Mouse (Mus musculus) gastrocnemius, adult 8-10 months (tissue): ENCODE measurements around the gene Pdzrn3. TPM values are rescaled to one million over a fixed set of nuclear protein-coding genes. Genes with fewer than 3 reads are reported as not detected.

Experiments
- DNase-seq, 2 experiments: peaks; one replicate each; pipeline ENCODE4 v3.0.0; 2022; ENCODE audit warnings: low spot score in 2 of 2
- total RNA-seq, 4 experiments: library from RNA; stranded (reverse); gene quantifications; 2 replicates each; pipeline ENCODE4 v1.2.4; 2022

The Pdzrn3 gene
- total RNA-seq, 4 experiments from 2014 or later = 112 to 145 (median 128) TPM

DNA sequence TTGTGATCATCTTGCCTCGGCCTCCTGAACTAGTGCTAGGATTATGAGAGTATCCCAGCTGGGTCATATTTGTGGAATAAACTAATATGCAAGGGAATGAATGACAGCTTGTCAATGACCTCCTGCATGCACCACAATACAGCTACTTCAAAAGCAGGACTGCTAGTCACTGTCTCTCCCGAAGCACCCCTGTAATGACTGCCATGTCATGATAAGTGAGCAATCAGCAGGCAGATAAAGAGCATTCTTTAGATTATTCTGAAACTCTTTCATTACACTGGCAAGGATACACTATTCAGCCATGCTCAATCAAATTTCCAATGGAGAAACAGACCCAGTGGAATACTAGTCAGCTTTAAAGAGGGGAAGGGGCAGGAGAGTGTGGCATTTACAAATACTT is 85.8 kb downstream of the Pdzrn3 start:
- DNase-seq = no peak

DNA sequence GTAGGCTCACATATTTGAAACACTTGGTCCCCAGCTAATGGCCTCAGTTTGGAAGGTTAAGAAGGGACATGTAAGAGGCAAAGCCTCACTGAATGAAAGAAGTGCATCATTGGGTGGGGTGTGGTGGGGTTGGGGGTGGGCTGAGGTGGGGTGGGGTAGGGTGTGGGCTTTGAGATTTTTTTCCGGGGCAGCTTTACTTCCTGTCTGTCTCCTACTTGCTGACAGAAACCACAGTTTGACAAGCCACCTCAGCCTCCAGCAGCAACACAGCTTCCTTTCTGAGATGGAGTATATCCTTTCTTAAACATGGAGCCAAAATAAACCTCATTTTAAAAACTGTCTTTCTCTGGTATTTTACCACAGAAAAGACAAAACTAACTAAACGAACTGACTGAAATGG is 87.5 kb downstream of the Pdzrn3 start:
- DNase-seq = no peak

DNA sequence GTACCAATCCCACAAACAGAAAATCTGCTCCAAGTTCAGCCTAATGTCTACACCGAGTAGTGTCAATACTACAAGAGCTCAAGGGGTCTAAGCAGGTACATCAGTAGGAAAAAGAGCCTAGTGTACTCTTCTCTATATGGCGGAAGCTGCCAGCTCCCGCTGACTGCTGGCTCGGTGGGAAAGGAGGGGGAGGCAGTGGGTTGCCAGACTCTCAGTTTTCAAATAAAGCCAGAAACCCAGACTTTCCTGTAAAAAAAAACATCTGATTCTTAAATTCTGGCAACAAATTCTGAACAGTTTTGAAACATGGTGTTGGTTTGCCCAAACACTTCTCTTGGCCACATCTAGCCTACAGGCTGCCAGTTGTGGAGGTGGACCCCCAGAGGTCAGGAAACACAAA is 88.3 kb downstream of the Pdzrn3 start:
- DNase-seq = no peak

DNA sequence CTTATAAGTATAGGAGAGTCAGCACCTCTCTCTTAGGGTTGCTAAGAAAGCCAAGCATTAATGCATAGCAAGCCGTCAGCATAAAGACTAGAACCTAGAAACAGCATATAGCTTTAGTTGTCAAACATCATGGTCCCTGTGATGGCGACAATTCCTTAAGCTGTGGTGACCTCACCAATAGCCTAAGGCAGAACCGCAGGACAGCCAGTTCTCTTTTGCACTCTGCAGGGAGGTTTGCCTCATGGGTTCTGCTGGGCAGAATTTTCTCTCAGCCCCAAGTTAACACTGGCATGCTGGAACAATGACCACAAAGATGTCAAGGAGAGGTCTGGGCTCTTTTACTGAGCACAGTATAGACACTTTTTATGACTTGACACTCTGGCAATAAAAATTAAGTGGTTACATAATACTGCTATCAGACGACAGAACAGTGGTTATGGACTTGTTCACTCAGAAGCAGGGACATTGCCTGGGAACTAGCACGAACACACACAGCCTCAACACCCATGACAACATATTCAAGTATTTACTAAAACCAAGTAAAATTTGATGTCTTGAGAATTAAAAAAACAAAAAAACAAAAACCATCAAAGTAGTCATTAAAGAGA is 90.0 kb downstream of the Pdzrn3 start:
- DNase-seq = no peak

DNA sequence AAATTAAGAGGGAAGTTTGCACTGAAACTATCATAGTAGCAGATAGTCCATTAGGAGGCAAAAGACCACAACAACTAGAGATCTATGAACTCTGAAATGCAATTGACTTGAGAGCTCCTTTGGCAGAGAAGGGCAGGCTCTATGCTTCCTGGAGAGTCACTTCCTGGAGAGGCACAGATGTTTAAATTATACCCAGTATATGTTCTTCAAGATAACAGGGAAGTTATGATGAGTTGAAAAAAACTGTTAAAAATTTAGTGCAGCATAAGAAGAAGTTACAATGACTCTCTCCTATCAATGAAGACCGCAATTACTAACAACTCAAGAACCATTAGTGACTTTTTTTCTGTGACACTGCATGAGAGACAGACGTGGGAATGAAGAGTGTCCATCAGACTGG is 90.6 kb downstream of the Pdzrn3 start:
- DNase-seq = no peak

DNA sequence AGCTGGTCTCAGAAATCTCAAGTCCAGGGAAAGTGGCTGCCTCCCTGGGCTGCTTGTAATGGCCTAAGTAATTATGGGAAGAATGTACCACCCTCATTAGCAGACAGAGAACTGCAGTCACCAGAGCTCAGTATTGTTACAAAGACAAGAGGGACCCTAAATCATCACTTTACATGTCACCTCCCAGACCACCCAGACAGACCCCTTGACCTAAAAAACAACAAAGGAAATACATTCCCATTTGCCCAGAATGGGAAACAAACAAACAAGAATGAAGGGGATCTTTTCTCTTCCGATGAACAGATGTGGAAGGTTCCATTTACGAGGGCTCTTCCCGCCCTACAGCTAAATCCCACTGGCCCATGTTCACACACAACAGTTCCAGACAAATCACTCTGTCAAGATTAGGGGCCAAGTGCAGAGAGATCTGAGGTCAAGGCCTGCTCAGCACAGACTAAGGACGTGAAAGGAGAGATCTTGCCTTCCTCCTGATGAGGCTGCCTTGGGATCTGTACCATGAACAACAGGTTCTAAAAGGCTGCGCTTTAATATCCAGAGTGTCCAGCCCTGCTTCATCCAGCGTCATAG is 93.2 kb downstream of the Pdzrn3 start:
- DNase-seq = no peak

DNA sequence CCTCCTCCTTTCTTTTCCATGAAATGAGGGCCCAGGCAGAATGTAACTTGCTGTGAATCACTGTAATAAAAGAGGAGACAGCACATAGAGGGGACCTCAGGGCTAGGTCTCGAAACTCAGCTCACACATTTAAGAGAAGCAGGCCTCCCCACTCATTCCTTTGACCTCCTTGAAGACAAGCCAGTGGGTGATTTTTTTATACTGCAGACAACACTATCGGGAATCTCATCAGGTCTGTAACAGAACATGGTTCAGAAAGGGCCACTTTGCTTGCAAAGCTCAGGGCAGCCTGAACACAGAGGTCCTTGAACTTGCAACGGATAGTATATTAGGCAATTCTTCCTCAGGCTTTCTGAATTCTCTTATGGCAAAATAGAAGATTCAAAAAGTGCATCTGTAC is 93.8 kb downstream of the Pdzrn3 start:
- no peak for DNase-seq

DNA sequence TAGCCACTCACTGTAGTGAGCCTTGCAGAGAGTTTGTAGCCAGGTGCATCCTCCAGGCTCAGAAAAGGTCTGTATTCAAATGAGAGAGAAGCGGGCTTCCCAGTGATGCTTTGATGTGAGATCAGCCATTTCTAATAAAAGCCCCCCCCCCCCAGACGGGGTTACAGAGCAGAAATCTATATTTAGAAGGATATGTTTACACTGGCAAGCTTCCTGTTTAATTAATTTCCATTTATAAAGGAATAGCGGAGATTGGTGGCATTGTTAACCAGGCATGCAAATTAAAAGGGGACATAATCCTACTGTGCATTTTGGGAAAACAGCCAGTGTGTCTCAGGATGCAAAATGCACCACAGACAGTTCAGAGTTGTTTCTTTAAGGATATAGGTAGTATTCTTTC is 96.1 kb downstream of the Pdzrn3 start:
- no peak for DNase-seq

DNA sequence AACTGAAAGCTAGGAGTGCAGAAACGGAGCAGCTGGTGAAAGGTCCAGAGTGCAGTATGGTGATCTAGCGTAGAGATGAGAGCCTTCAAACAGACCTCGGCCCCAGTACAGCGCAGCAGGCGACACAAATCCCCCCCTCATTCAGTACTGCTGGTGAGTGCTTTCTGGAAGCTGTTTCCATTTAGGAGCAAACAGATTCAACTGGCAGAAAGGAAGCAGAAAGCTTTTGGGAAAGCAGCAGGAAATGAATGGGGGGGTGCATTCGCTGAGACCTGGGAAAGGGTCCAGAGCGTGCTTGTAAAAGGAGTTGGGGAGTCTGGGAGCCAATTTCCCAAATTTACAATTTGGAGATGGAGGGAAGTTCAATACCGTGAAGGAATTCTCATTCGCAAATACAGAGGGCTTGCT is 96.9 kb downstream of the Pdzrn3 start:
- no peak for DNase-seq

DNA sequence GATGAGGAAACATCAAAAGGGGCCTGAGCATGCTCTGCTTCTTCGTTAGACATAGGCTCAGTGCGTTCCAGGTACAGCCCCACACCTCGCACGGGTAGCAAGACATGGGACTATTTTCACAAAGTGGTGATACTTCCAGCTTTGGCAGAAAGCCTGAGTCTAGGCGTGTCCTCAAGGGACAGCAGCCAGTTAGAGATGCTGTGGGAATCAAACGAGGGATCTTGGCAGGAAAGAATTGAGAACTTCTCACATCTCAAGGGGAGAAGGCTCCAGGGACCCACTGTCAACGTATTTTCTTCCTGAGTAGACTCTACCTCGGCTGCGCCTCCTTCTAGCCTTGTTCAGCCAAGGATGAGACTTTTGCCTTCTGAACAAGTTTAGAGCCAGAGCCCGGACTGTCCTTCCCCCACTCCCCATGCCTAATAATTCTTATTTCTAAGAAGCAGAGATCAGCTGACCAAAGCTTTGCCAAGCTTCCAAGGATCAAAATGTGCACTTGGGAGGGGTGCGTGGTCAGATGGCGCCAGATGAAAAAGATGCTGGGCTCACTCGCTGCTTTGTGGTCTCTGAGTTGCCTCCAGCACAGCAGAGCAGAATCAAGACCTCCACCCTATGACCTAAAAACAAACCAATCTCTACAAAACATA is 99.3 kb downstream of the Pdzrn3 start:
- peak; percentile 22 to 31 for DNase-seq

DNA sequence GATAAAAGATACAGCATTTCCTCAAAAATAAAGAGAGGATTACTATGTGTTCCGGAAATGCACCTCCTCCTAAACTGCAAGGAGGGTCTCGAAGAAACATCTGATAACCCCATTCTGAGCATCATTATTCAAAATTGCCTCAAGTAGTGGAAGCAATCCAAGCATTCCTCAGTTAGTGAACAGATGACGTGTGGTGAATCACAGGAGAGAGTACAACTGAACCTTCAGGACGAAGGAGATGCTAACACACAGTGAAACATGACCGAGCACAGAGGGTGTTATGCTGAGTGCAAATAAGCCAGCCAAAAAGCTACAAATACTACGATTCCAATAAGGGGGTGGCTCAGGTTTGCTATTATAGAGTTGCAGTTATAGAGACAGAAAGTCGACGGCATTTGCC is 101.4 kb downstream of the Pdzrn3 start:
- no peak for DNase-seq

DNA sequence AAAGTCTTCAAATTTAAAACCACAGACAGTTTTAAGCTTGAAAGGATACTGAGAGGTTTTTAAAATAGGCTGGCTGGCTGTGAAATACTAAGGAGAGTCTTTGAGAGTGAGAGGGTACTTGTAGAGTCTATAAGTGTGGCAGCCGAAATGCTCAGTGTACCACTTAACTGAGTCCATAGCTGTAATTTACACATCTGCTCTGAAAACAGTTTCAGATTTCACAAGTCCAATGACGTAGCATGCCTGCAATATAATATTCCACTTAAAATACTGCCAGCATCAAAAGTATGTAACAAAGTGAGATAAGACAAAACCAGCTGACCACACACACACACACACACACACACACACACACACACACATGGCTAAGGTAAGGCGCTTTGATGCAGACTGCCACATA is 101.9 kb downstream of the Pdzrn3 start:
- DNase-seq = no peak

DNA sequence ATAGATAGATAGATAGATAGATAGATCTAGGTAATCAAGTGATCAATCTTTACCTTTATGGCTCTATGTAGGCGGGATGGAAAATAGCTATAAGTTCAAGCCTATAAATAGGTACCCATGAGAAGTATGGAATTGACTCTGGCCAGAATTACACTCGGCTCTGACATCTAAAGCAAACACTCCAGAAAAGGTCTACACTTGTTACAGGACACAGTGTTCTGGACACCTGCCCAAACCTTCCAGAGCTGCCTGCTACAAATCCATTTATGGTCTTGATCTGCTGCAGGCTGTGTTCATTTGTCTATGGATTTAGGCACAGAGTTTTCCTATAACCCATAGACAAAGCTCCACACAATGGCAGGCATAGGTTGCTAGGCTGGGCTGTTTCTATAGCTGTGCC is 102.9 kb downstream of the Pdzrn3 start:
- no peak for DNase-seq

DNA sequence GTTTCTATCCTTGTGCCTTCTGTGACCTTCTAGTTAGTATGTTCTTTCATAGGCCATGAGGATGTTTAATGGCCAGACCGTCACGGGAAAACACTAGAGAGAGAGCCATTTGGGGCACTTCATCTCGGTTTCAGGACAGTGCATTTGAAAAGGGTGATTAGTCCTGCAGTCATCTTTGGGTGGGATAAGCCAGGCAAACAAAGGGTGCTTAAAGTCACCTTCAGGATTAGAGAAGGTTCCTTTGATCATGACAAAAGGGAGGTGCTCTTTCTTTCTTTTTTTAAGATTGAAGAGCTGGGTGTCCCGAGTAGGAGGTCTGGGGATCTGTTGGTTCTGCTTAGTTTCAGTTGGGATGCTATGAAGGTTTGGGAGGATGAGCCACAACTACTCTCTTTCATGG is 105.4 kb downstream of the Pdzrn3 start:
- no peak for DNase-seq

DNA sequence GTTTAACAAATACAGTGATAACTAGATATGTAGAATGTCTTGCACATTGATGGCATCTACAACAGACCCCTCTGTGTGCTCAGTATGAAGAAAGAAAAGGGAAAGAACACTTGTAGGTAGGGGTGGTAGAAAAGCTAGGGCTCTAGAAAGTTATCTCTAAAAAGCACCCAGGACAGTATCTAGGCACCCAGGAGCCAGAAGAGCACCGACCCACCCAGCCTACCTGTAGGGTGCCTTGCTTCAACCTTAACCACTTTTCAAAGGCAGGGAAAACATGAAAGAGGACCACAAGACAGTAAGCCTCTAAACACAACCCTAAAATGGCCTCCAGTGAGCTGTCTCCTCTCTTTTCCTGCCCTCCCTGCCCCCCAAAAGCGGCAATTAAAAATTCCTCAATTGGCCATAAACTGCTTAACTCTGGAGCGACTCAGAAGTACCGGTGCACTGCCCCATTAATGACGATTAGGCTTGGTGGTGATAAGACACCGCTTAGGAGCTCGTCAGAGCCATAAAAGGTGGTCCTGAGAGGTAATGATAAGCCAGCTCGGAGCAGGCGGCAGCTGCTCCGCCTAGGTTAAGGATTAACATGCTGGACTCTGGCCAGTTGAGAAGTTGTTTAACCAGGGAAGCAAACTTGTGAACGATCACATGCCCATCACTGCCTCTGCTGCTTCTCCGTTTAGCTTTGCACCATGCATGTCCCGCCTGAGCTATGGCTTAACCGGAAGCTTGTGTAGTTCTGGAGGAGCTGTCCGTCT is 106.1 kb downstream of the Pdzrn3 start:
- no peak for DNase-seq

DNA sequence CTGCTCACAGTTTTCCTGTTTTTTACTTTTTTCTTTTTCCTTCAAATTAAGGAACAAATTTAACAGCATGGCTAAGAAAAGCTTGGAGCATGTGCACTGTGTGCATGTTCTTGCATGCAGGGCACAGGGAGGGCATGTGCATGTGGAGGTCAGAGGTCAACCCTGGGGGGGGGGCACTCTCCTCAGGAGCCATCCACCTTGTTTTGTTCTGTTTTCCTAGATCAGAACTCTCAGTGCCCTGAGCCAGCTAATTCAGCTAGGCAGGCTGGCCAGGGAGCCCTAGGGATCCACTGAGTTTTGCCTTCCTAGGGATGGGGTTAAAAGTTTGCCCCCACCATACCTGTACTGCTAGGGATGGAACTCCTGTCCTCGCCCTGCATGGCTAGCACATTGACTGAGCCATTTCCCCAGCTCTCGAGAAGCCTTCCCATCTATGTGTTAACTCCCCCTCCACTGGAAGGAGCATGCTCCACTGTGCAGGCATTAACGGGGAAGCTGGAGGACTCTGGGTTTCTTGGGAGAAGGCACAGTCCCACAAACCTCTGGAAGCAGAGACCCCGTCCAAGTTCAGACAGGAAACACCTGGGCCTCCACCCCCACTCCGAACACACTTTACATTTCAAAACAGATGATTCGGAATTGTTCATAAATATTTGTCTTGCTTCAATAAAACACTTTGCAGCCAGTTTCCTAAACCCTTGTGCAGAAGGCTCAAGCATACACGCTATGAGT is 107.4 kb downstream of the Pdzrn3 start:
- no peak for DNase-seq

DNA sequence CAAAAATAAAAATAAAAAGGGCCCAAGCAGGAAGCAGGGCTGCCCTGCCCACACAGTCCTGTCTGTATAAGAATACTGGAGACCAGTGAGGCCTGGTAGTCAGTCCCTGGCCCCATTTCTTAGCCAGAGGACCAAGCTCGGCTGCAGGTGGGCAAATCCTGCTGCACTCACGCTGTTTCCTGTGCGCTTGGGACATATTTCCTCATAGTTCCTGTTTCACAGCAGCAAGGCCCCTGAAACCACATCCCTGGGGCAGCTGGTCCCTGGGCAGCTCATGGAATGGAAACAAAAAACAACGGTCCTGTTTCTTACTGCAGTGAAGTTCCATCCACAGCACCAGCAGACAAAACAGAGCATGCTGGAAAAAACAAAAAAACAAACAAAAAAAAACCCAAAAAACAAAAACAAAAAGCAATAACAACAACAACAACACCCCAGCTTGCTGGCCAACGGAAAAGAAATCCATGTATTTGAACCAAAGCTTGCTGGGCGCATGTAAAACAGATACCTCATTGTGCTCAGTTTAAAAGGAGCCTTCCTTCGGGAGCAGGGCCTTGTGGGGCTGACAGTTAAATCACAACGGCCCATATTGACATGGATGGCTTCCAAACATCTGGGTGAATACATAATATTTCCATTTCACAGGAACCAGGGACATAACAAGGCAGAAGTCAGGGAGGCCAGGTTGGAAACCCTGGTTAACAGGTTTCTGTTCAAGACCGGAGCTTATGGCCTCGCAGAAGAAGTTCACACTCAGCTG is 108.2 kb downstream of the Pdzrn3 start:
- no peak for DNase-seq

DNA sequence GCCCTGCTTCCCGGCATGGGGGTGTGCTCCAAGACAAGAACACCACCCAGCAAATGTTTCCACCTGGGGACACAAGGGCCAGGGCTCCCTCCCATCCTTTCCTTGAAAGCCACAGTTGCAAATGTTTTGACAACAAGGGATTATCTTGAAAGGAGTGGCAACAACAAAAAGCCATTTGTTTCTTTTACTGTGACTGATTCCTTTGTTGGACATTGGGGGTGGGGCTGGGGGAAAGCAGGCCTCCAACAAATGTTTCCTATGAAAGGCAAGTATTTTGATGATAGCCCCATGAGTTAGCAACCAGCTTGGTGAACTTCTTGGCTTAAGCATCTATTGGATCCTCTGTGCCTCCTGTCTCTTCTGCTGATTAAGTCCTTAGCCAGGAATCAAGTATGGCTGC is 109.4 kb downstream of the Pdzrn3 start:
- DNase-seq = no peak

DNA sequence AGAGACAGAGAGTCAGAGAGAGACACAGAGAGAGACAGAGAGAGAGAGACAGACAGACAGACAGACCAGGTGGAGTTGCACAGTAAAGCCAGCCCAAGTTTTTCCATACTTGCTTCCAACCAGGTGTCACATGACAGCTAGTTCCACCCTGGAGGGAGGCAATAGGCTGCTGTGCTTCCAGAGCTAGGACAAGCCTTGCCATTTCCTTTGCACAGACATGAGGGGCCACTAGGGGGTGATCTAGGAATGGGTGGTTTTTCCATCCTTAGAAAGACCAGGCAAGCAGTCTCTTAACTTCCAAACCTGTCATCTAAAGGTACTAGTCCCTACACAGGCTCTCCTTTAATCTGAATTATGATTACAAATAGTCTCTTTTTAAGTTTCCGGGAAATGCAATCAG is 110.9 kb downstream of the Pdzrn3 start:
- DNase-seq = peak; percentile 61 to 68

DNA sequence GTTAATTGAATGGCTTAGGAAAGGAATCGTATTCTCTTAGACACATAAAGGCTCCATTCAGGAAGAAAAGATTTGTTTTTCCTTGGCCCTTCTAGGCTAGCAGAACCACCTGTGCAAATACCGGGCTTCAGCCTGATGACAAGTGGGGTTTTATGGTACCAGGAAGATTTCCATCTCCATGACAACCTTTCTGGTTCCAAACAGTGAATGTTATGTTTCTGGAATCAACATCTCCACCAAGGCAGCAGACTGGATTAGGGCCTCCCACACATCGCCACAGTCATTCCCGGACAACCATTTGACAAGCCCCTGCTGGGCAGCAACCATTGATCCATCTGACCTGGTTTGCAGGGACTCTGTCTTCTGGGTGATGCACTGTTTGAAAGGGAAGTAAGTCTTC is 114.2 kb downstream of the Pdzrn3 start:
- no peak for DNase-seq

DNA sequence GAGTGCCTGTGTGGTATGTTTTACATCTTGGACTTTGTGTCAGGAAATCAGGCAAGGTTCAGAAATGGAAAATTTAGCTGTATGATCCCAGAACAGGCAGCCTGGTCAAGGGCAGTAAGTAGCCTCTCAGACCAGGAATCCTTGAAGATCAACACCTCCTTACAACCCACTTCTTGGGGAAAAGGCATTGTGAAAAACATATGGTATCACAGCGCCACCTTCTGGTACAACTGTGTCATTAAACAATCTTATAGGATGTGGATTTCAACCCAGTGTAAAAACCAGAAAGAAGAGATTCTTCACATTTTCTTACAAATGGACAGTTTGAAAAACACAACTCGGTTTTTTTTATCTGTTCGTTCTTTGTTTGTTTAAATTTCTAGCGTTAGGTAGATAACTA is 116.2 kb downstream of the Pdzrn3 start:
- DNase-seq = no peak
